Mouse (Mus musculus) CH12.LX (cell line): ENCODE results near the gene Apol11a.
"Not testable (repeated sequence)": the region's sequence is repeated elsewhere in the genome, so short reads cannot be mapped to it uniquely, and the experiment has no call there.

Experiments used
- CTCF ChIP-seq, 2 experiments: IDR thresholded peaks in 1 of 2; conservative IDR thresholded peaks in 1 of 2; 2 replicates each; pipeline ENCODE4 v1.5.1; 2011 to 2012; ENCODE audit warnings: low read depth in 2 of 2, low read length in 2 of 2, improper control_type of control experiment in 1 of 2, inconsistent platforms in 1 of 2, mild to moderate bottlenecking in 1 of 2, moderate library complexity in 1 of 2
- EP300 ChIP-seq: IDR thresholded peaks from 2 replicates; pipeline ENCODE4 v1.6.1; 2011; ENCODE audit warnings: low read length, improper control_type of control experiment
- MYC ChIP-seq: IDR thresholded peaks from 2 replicates; pipeline ENCODE4 v1.6.1; 2011; ENCODE audit warnings: low read depth, mild to moderate bottlenecking, improper control_type of control experiment, low read length
- POLR2A ChIP-seq: IDR thresholded peaks from 2 replicates; pipeline ENCODE4 v1.6.1; 2011; ENCODE audit warnings: low read depth, mild to moderate bottlenecking, improper control_type of control experiment, low read length
- RAD21 ChIP-seq: IDR thresholded peaks from 2 replicates; pipeline ENCODE4 v1.6.1; 2011; ENCODE audit warnings: low read depth, mild to moderate bottlenecking, low read length, improper control_type of control experiment, moderate library complexity
- SMC3 ChIP-seq: IDR thresholded peaks from 2 replicates; pipeline ENCODE4 v1.6.1; 2011; ENCODE audit warnings: low read depth, low read length, improper control_type of control experiment

DNA sequence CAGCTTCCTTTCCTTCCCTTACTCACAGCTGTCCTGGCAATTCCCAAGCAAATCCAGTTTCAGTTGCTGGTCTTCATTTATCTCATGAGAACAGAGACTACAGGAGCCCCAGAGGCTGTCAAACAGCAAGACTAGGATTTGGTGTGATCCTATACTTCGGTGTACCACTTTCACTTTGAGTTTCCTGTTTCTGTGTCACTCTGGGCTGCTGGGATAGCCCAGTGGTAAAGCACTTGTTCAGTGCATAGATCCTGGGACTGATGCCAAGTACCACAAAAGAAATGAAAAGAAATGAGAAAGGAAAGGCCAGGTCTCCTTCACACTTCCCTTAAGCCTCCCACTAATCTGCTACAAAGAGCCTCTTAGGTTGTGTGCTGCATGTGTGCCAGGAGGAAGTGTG lies 13.4 kb upstream of the Apol11a start:
- not testable (repeated sequence) for TF ChIP-seq POLR2A; MYC; SMC3; RAD21; EP300; CTCF (conservative IDR thresholded peaks at IDR 0.05 in 1 of 2, IDR thresholded peaks at IDR 0.05 in 1 of 2; ENCODE audit: low read depth in 2 of 2, low read length in 2 of 2)
